Mouse (Mus musculus) limb, embryonic 14.5 days (tissue): ENCODE measurements around the gene Olfr788. TPM values are rescaled to one million over a fixed set of nuclear protein-coding genes. Genes with fewer than 3 reads are reported as not detected.

Experiments used
- ATAC-seq: fragments of 200-750 bp; cut with Nextera tagmentation; 2 replicates; pipeline ENCODE4 v1.8.0; 2017; ENCODE audit warnings: low read depth, moderate number of reproducible peaks, moderate TSS enrichment; ENCODE audit not compliant: low FRiP score
- DNase-seq: peaks from one replicate; pipeline ENCODE4 v3.0.0-alpha.2; 2015; ENCODE audit warnings: low spot score
- H3K27ac ChIP-seq: fragments of 300-500 bp; sonication (generic); replicated peaks from 2 replicates; pipeline ENCODE4 v1.5.1; 2014; ENCODE audit warnings: low read depth, mild to moderate bottlenecking, low read length, moderate library complexity, mixed read lengths
- H3K27me3 ChIP-seq: fragments of 300-500 bp; sonication (generic); 2 replicates; pipeline ENCODE4 v1.6.1; 2014; ENCODE audit warnings: low read length, mixed read lengths; ENCODE audit not compliant: control insufficient read depth, insufficient read depth
- H3K36me3 ChIP-seq: fragments of 300-500 bp; sonication (generic); 2 replicates; pipeline ENCODE4 v1.6.1; 2014; ENCODE audit warnings: mild to moderate bottlenecking, low read length, moderate library complexity, mixed read lengths; ENCODE audit not compliant: control insufficient read depth, insufficient read depth
- H3K4me1 ChIP-seq: fragments of 300-500 bp; sonication (generic); 2 replicates; pipeline ENCODE4 v1.6.1; 2014; ENCODE audit warnings: antibody characterized with exemption, low read length, mixed read lengths; ENCODE audit not compliant: control insufficient read depth, insufficient read depth
- H3K4me2 ChIP-seq: fragments of 300-500 bp; sonication (generic); replicated peaks from 2 replicates; pipeline ENCODE4 v1.6.1; 2014; ENCODE audit warnings: low read depth, mild to moderate bottlenecking, low read length, moderate library complexity; ENCODE audit not compliant: severe bottlenecking
- H3K4me3 ChIP-seq: fragments of 300-500 bp; sonication (generic); replicated peaks from 2 replicates; pipeline ENCODE4 v1.5.1; 2014; ENCODE audit warnings: low read length
- H3K9ac ChIP-seq: fragments of 300-500 bp; sonication (generic); 2 replicates; pipeline ENCODE4 v1.6.1; 2014; ENCODE audit warnings: mild to moderate bottlenecking, low read depth, low read length, moderate library complexity; ENCODE audit not compliant: severe bottlenecking
- H3K9me3 ChIP-seq: fragments of 300-500 bp; sonication (generic); 2 replicates; pipeline ENCODE4 v1.6.1; 2016; ENCODE audit warnings: low read length; ENCODE audit not compliant: control insufficient read depth
- POLR2A ChIP-seq: fragments of 200-500 bp; IDR thresholded peaks from 2 replicates; pipeline ENCODE4 v1.8.0; 2012; ENCODE audit warnings: inconsistent platforms, mild to moderate bottlenecking, moderate library complexity, borderline replicate concordance; ENCODE audit not compliant: insufficient read depth, insufficient read length; ENCODE audit errors: extremely low read depth
- WGBS: fragments of 180-500 bp; shearing (Covaris S2); extraction: QIAGEN DNeasy Blood & Tissue Kit; methylation state at CpG from one replicate; pipeline ENCODE4 v1.1.7; 2014; 5-methylcytosine and 5-hydroxymethylcytosine counted together
- polyA plus RNA-seq, 2 experiments: library from polyadenylated mRNA; depleted of rRNA in 1 of 2; stranded (reverse) in 1 of 2; unstranded in 1 of 2; fragments of >200 nt; fragmentation: Nextera tagmentation in 1 of 2; extraction: Ambion mirVana in 1 of 2; gene quantifications; 2 replicates each; pipeline versions ENCODE4 v1.2.1 to v1.2.3; 2012 to 2014

The Olfr788 gene
- polyA plus RNA-seq, 2 experiments, result not detected

- no peak for DNase-seq
- no peaks in the 10 kb centered on the region for H3K27me3 ChIP-seq
- no peak overlapping the region for H3K4me2 ChIP-seq
- H3K36me3 ChIP-seq, result no peaks in the 10 kb centered on the region
- H3K9ac ChIP-seq, result no peak overlapping the region
- 76% methylated on average over 2 of the region's 2 CpGs for WGBS
- ATAC-seq, result no peak
- no peak overlapping the region for H3K4me3 ChIP-seq
- TF ChIP-seq POLR2A, result no peak
- H3K9me3 ChIP-seq, result no peaks in the 10 kb centered on the region
- no peaks in the 10 kb centered on the region for H3K4me1 ChIP-seq
- no peak overlapping the region for H3K27ac ChIP-seq
These were observed 19.3 kb downstream of the Olfr788 start for GRCm38 (mm10) chr10:129490101-129490500.

- Histone ChIP-seq H3K9me3 (no peaks in the 10 kb centered on the region), H3K27me3 (no peaks in the 10 kb centered on the region), H3K4me2 (no peak within 1 kb of the TSS), H3K9ac (no peak within 1 kb of the TSS), H3K27ac (no peak within 1 kb of the TSS), H3K4me1 (no peaks in the 10 kb centered on the region), H3K36me3 (no peaks in the 10 kb centered on the region), H3K4me3 (no peak within 1 kb of the TSS)
- TF ChIP-seq POLR2A, result no peak
- no peak for ATAC-seq
- DNase-seq, result no peak
These were observed 27.4 kb downstream of the Olfr788 start, which contains the start of gene Olfr790 for GRCm38 (mm10) chr10:129498192-129498591. Gene Olfr790 (plus strand): TSS chr10:129498492.

DNA sequence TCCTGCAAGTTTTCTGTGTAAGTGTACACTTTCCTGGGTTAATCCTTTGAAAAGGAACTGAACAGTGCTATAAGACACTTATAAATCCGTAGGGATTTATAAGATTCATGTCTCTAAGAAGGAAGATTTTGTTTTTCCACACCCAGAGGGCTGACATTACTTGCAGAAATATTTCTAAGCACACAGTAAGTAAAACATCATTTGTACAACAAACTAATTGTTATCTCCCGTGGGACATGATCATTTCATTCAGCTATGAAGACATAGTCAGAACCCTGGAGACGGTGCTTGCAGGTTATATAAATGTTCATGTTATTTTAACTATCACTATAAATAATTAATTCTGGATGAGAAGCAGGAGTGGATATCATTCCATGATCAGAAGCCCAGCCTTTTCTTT, 50.7 kb downstream of the Olfr788 start, which contains the start of gene Olfr791:
TSS of gene Olfr791 (plus strand) at position 301 of the 400 bp plus-strand sequence.
- no peak for TF ChIP-seq POLR2A
- no peak within 1 kb of the TSS for H3K4me3 ChIP-seq
- no peaks in the 10 kb centered on the region for H3K4me1 ChIP-seq
- no peaks in the 10 kb centered on the region for H3K36me3 ChIP-seq
- WGBS, result 74% methylated on average over 3 of the region's 3 CpGs
- no peak within 1 kb of the TSS for H3K9ac ChIP-seq
- H3K4me2 ChIP-seq, result no peak within 1 kb of the TSS
- DNase-seq (no peak), ATAC-seq (no peak)
- no peaks in the 10 kb centered on the region for H3K9me3 ChIP-seq
- no peaks in the 10 kb centered on the region for H3K27me3 ChIP-seq
- no peak within 1 kb of the TSS for H3K27ac ChIP-seq

Other genes starting within 250 kb of the Olfr788 start
- not detected in 2 replicates for gene Olfr774, start 234.8 kb upstream of the Olfr788 start, polyA plus RNA-seq (2012; rRNA removed)
- not detected in 2 replicates for gene Olfr774, start 234.8 kb upstream of the Olfr788 start, polyA plus RNA-seq (2014; fragmentation: Nextera tagmentation; extraction: Ambion mirVana)
- not detected in 2 replicates for gene Olfr775, start 222.6 kb upstream of the Olfr788 start, polyA plus RNA-seq (2012; rRNA removed)
- not detected in 2 replicates for gene Olfr775, start 222.6 kb upstream of the Olfr788 start, polyA plus RNA-seq (2014; fragmentation: Nextera tagmentation; extraction: Ambion mirVana)
- not detected in 2 replicates for gene Olfr776, start 211.9 kb upstream of the Olfr788 start, polyA plus RNA-seq (2012; rRNA removed)
- gene Olfr776, start 211.9 kb upstream of the Olfr788 start, polyA plus RNA-seq (2014; fragmentation: Nextera tagmentation; extraction: Ambion mirVana), result not detected in 2 replicates
- not detected in 2 replicates for gene Olfr777, start 199.5 kb upstream of the Olfr788 start, polyA plus RNA-seq (2012; rRNA removed)
- not detected in 2 replicates for gene Olfr777, start 199.5 kb upstream of the Olfr788 start, polyA plus RNA-seq (2014; fragmentation: Nextera tagmentation; extraction: Ambion mirVana)
- gene Olfr780, start 152.9 kb upstream of the Olfr788 start, polyA plus RNA-seq (2012; rRNA removed), result not detected in 2 replicates
- gene Olfr780, start 152.9 kb upstream of the Olfr788 start, polyA plus RNA-seq (2014; fragmentation: Nextera tagmentation; extraction: Ambion mirVana), result not detected in 2 replicates
- gene Olfr781, start 142.1 kb upstream of the Olfr788 start, polyA plus RNA-seq (2012; rRNA removed), result not detected in 2 replicates
- not detected in 2 replicates for gene Olfr781, start 142.1 kb upstream of the Olfr788 start, polyA plus RNA-seq (2014; fragmentation: Nextera tagmentation; extraction: Ambion mirVana)
- not detected in 2 replicates for gene Olfr782, start 122.1 kb upstream of the Olfr788 start, polyA plus RNA-seq (2012; rRNA removed)
- gene Olfr782, start 122.1 kb upstream of the Olfr788 start, polyA plus RNA-seq (2014; fragmentation: Nextera tagmentation; extraction: Ambion mirVana), result not detected in 2 replicates
- 0.04 TPM in 1 of 2 replicates, not detected in the other for gene Olfr784, start 86.9 kb upstream of the Olfr788 start, polyA plus RNA-seq (2012; rRNA removed)
- 0.12 and 0.15 TPM in 2 replicates for gene Olfr784, start 86.9 kb upstream of the Olfr788 start, polyA plus RNA-seq (2014; fragmentation: Nextera tagmentation; extraction: Ambion mirVana)
- gene Olfr785, start 65.6 kb upstream of the Olfr788 start, polyA plus RNA-seq (2012; rRNA removed), result not detected in 2 replicates
- not detected in 2 replicates for gene Olfr785, start 65.6 kb upstream of the Olfr788 start, polyA plus RNA-seq (2014; fragmentation: Nextera tagmentation; extraction: Ambion mirVana)
- gene Olfr786, start 43.7 kb upstream of the Olfr788 start, polyA plus RNA-seq (2012; rRNA removed), result not detected in 2 replicates
- not detected in 2 replicates for gene Olfr786, start 43.7 kb upstream of the Olfr788 start, polyA plus RNA-seq (2014; fragmentation: Nextera tagmentation; extraction: Ambion mirVana)
- gene Olfr787, start 9.1 kb upstream of the Olfr788 start, polyA plus RNA-seq (2012; rRNA removed), result not detected in 2 replicates
- gene Olfr787, start 9.1 kb upstream of the Olfr788 start, polyA plus RNA-seq (2014; fragmentation: Nextera tagmentation; extraction: Ambion mirVana), result not detected in 2 replicates
- gene Olfr789, start 13.8 kb downstream of the Olfr788 start, polyA plus RNA-seq (2012; rRNA removed), result not detected in 2 replicates
- not detected in 2 replicates for gene Olfr789, start 13.8 kb downstream of the Olfr788 start, polyA plus RNA-seq (2014; fragmentation: Nextera tagmentation; extraction: Ambion mirVana)
- not detected in 2 replicates for gene Olfr790, start 27.5 kb downstream of the Olfr788 start, polyA plus RNA-seq (2012; rRNA removed)
- not detected in 2 replicates for gene Olfr790, start 27.5 kb downstream of the Olfr788 start, polyA plus RNA-seq (2014; fragmentation: Nextera tagmentation; extraction: Ambion mirVana)
- not detected in 2 replicates for gene Olfr791, start 50.8 kb downstream of the Olfr788 start, polyA plus RNA-seq (2012; rRNA removed)
- not detected in 2 replicates for gene Olfr791, start 50.8 kb downstream of the Olfr788 start, polyA plus RNA-seq (2014; fragmentation: Nextera tagmentation; extraction: Ambion mirVana)
- gene Olfr792, start 68.2 kb downstream of the Olfr788 start, polyA plus RNA-seq (2012; rRNA removed), result not detected in 2 replicates
- gene Olfr792, start 68.2 kb downstream of the Olfr788 start, polyA plus RNA-seq (2014; fragmentation: Nextera tagmentation; extraction: Ambion mirVana), result not detected in 2 replicates
- gene Olfr794, start 96.7 kb downstream of the Olfr788 start, polyA plus RNA-seq (2012; rRNA removed), result not detected in 2 replicates
- not detected in 2 replicates for gene Olfr794, start 96.7 kb downstream of the Olfr788 start, polyA plus RNA-seq (2014; fragmentation: Nextera tagmentation; extraction: Ambion mirVana)
- not detected in 2 replicates for gene Olfr796, start 141.6 kb downstream of the Olfr788 start, polyA plus RNA-seq (2012; rRNA removed)
- gene Olfr796, start 141.6 kb downstream of the Olfr788 start, polyA plus RNA-seq (2014; fragmentation: Nextera tagmentation; extraction: Ambion mirVana), result not detected in 2 replicates
- not detected in 2 replicates for gene Olfr798, start 156.9 kb downstream of the Olfr788 start, polyA plus RNA-seq (2012; rRNA removed)
- not detected in 2 replicates for gene Olfr798, start 156.9 kb downstream of the Olfr788 start, polyA plus RNA-seq (2014; fragmentation: Nextera tagmentation; extraction: Ambion mirVana)
- gene Olfr799, start 166.5 kb downstream of the Olfr788 start, polyA plus RNA-seq (2012; rRNA removed), result not detected in 2 replicates
- not detected in 2 replicates for gene Olfr799, start 166.5 kb downstream of the Olfr788 start, polyA plus RNA-seq (2014; fragmentation: Nextera tagmentation; extraction: Ambion mirVana)
- not detected in 2 replicates for gene Olfr800, start 186.7 kb downstream of the Olfr788 start, polyA plus RNA-seq (2012; rRNA removed)
- not detected in 2 replicates for gene Olfr800, start 186.7 kb downstream of the Olfr788 start, polyA plus RNA-seq (2014; fragmentation: Nextera tagmentation; extraction: Ambion mirVana)
- gene Olfr801, start 202.9 kb downstream of the Olfr788 start, polyA plus RNA-seq (2012; rRNA removed), result not detected in 2 replicates
- not detected in 2 replicates for gene Olfr801, start 202.9 kb downstream of the Olfr788 start, polyA plus RNA-seq (2014; fragmentation: Nextera tagmentation; extraction: Ambion mirVana)
- gene Olfr802, start 217.2 kb downstream of the Olfr788 start, polyA plus RNA-seq (2012; rRNA removed), result not detected in 2 replicates
- not detected in 2 replicates for gene Olfr802, start 217.2 kb downstream of the Olfr788 start, polyA plus RNA-seq (2014; fragmentation: Nextera tagmentation; extraction: Ambion mirVana)
- not detected in 2 replicates for gene Olfr803, start 223.3 kb downstream of the Olfr788 start, polyA plus RNA-seq (2012; rRNA removed)
- gene Olfr803, start 223.3 kb downstream of the Olfr788 start, polyA plus RNA-seq (2014; fragmentation: Nextera tagmentation; extraction: Ambion mirVana), result not detected in 2 replicates
- gene Olfr804, start 232.2 kb downstream of the Olfr788 start, polyA plus RNA-seq (2012; rRNA removed), result not detected in 2 replicates
- not detected in 2 replicates for gene Olfr804, start 232.2 kb downstream of the Olfr788 start, polyA plus RNA-seq (2014; fragmentation: Nextera tagmentation; extraction: Ambion mirVana)